Mouse (Mus musculus): Measurements from ENCODE around the gene Krt42. TPM values are rescaled to one million over a fixed set of nuclear protein-coding genes. Genes with fewer than 3 reads are reported as not detected.

Gene Krt42
- polyA plus RNA-seq, 1 experiment from 2014 or later, result not detected

DNA sequence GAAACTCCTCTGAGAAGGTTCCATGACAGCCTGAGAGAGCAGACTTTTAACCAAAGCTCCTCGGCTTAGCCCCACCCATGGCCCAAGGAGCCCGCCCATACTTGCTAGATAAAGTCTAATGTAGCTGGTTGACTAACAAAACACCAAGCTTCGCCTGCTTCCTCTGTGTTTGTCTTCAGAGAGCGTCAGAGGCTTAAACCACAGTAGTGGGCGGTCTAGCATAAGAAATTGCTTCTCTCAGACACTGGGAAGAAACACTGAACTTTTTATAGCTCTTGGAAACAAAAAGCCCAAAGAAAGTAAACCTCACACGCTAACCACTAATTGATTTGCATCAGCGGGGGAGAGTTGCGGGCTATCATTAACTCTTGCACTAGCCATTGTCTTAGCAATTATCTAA, 47.9 kb downstream of the Krt42 start:
- Histone ChIP-seq H3K4me3 (no peak overlapping the region), H3K27ac (no peak overlapping the region), H3K4me1 (no peaks in the 10 kb centered on the region), H3K27me3 (ENCODE audit: low read depth, poor library complexity, severe bottlenecking) (no peaks in the 10 kb centered on the region), H3K9me3 (replicated peaks) (no peaks in the 10 kb centered on the region; the same call in 1 of the 2 replicates), H3K36me3 (no peaks in the 10 kb centered on the region)
- no peak for DNase-seq (ENCODE audit: low spot score)
- 88% methylated on average over 8 of the region's 8 CpGs for WGBS

DNA sequence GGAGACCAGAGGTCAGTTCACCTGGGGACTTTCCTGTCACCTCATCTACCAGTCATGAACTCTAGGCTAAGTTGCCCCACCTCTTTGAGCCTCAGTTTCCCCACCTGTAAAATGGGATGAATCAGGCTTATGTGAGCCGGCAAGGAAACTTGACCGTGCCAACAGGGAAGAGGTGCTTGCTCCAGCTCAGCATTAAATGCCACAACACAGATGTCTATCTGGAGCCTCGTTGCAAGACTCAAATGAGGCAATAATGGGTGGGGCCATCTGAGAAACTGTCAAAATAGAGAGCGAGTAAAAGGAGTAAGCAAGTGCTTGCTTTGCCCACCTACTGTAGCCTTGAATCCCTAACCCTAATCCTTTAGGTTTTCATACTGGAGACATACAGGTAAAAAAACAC, 50.4 kb downstream of the Krt42 start:
- no peaks in the 10 kb centered on the region for H3K4me1 ChIP-seq
- H3K27ac ChIP-seq, result no peak overlapping the region
- H3K36me3 ChIP-seq, result no peaks in the 10 kb centered on the region
- H3K9me3 ChIP-seq (replicated peaks), result no peaks in the 10 kb centered on the region
- 89% methylated on average over 4 of the region's 4 CpGs for WGBS
- no peak overlapping the region for H3K4me3 ChIP-seq
- no peaks in the 10 kb centered on the region for H3K27me3 ChIP-seq (ENCODE audit: low read depth, poor library complexity, severe bottlenecking)
- no peak for DNase-seq (ENCODE audit: low spot score)

Other genes with a start within 250 kb of the Krt42 start
- not detected in 2 replicates for gene Krt33b, start 240.0 kb downstream of the Krt42 start, polyA plus RNA-seq (2016; fragmentation: Nextera tagmentation; extraction: Ambion mirVana)
- gene Krt34, start 228.3 kb downstream of the Krt42 start, polyA plus RNA-seq (2016; fragmentation: Nextera tagmentation; extraction: Ambion mirVana), result not detected in 2 replicates
- not detected in 2 replicates for gene Krt31, start 219.3 kb downstream of the Krt42 start, polyA plus RNA-seq (2016; fragmentation: Nextera tagmentation; extraction: Ambion mirVana)
- not detected in 2 replicates for gene Krt32, start 181.6 kb downstream of the Krt42 start, polyA plus RNA-seq (2016; fragmentation: Nextera tagmentation; extraction: Ambion mirVana)
- gene Krt35, start 173.6 kb downstream of the Krt42 start, polyA plus RNA-seq (2016; fragmentation: Nextera tagmentation; extraction: Ambion mirVana), result 0.08 TPM in 1 of 2 replicates, not detected in the other
- gene Krt36, start 164.2 kb downstream of the Krt42 start, polyA plus RNA-seq (2016; fragmentation: Nextera tagmentation; extraction: Ambion mirVana), result not detected in 2 replicates
- not detected in 2 replicates for gene Krt13, start 148.3 kb downstream of the Krt42 start, polyA plus RNA-seq (2016; fragmentation: Nextera tagmentation; extraction: Ambion mirVana)
- gene Krt15, start 133.9 kb downstream of the Krt42 start, polyA plus RNA-seq (2016; fragmentation: Nextera tagmentation; extraction: Ambion mirVana), result 1.6 and 8.4 TPM in 2 replicates
- gene Krt19, start 121.2 kb downstream of the Krt42 start, polyA plus RNA-seq (2016; fragmentation: Nextera tagmentation; extraction: Ambion mirVana), result 11.1 and 13.9 TPM in 2 replicates
- not detected in 2 replicates for gene Krt9, start 76.6 kb downstream of the Krt42 start, polyA plus RNA-seq (2016; fragmentation: Nextera tagmentation; extraction: Ambion mirVana)
- gene Krt14, start 62.3 kb downstream of the Krt42 start, polyA plus RNA-seq (2016; fragmentation: Nextera tagmentation; extraction: Ambion mirVana), result 8.0 and 32.0 TPM in 2 replicates
- not detected in 2 replicates for gene Krt16, start 21.0 kb downstream of the Krt42 start, polyA plus RNA-seq (2016; fragmentation: Nextera tagmentation; extraction: Ambion mirVana)
- 1.3 and 7.6 TPM in 2 replicates for gene Krt17, start 8.8 kb downstream of the Krt42 start, polyA plus RNA-seq (2016; fragmentation: Nextera tagmentation; extraction: Ambion mirVana)
- gene Eif1, start 50.0 kb upstream of the Krt42 start, polyA plus RNA-seq (2016; fragmentation: Nextera tagmentation; extraction: Ambion mirVana), result 1,486 and 1,565 TPM in 2 replicates
- not detected in 2 replicates for gene Gast, start 64.5 kb upstream of the Krt42 start, polyA plus RNA-seq (2016; fragmentation: Nextera tagmentation; extraction: Ambion mirVana)
- gene Hap1, start 86.3 kb upstream of the Krt42 start, polyA plus RNA-seq (2016; fragmentation: Nextera tagmentation; extraction: Ambion mirVana), result 0.85 and 1.3 TPM in 2 replicates
- gene Jup, start 127.9 kb upstream of the Krt42 start, polyA plus RNA-seq (2016; fragmentation: Nextera tagmentation; extraction: Ambion mirVana), result 35.6 and 41.8 TPM in 2 replicates
- 33.9 and 45.3 TPM in 2 replicates for gene P3h4, start 145.0 kb upstream of the Krt42 start, polyA plus RNA-seq (2016; fragmentation: Nextera tagmentation; extraction: Ambion mirVana)
- gene Fkbp10, start 145.8 kb upstream of the Krt42 start, polyA plus RNA-seq (2016; fragmentation: Nextera tagmentation; extraction: Ambion mirVana), result 67.6 and 89.5 TPM in 2 replicates
- gene Nt5c3b, start 171.9 kb upstream of the Krt42 start, polyA plus RNA-seq (2016; fragmentation: Nextera tagmentation; extraction: Ambion mirVana), result 149 and 173 TPM in 2 replicates
- gene Klhl10, start 172.0 kb upstream of the Krt42 start, polyA plus RNA-seq (2016; fragmentation: Nextera tagmentation; extraction: Ambion mirVana), result 0.63 and 0.69 TPM in 2 replicates
- gene Klhl11, start 202.9 kb upstream of the Krt42 start, polyA plus RNA-seq (2016; fragmentation: Nextera tagmentation; extraction: Ambion mirVana), result 7.9 and 10.4 TPM in 2 replicates